Mouse (Mus musculus) intestine, embryonic 14.5 days (tissue): Measurements from ENCODE around the gene Medag. TPM values are rescaled to one million over a fixed set of nuclear protein-coding genes. Genes with fewer than 3 reads are reported as not detected.

Source experiments
- ATAC-seq: fragments of 200-750 bp; cut with Nextera tagmentation; replicated peaks from 2 replicates; pipeline ENCODE4 v1.8.0; 2017; ENCODE audit warnings: low read depth, moderate number of reproducible peaks, moderate TSS enrichment, moderate library complexity; ENCODE audit not compliant: low FRiP score, low TSS enrichment
- DNase-seq: peaks from one replicate; pipeline ENCODE4 v3.0.0-alpha.2; 2018; ENCODE audit warnings: low spot score
- H3K27ac ChIP-seq: fragments of 300-500 bp; sonication (generic); 2 replicates; pipeline ENCODE4 v1.5.1; 2014; ENCODE audit warnings: low read depth, mild to moderate bottlenecking, control low read depth
- H3K27me3 ChIP-seq: fragments of 300-500 bp; sonication (generic); replicated peaks from 2 replicates; pipeline ENCODE4 v1.6.1; 2014; ENCODE audit warnings: low read length, control low read depth; ENCODE audit not compliant: control insufficient read depth, insufficient read depth
- H3K36me3 ChIP-seq: fragments of 300-500 bp; sonication (generic); 2 replicates; pipeline ENCODE4 v1.6.1; 2014; ENCODE audit warnings: low read length, control low read depth; ENCODE audit not compliant: control insufficient read depth, insufficient read depth
- H3K4me1 ChIP-seq: fragments of 300-500 bp; sonication (generic); replicated peaks from 2 replicates; pipeline ENCODE4 v1.6.1; 2014; ENCODE audit warnings: low read length, control low read depth, mixed read lengths; ENCODE audit not compliant: control insufficient read depth, insufficient read depth
- H3K4me2 ChIP-seq: fragments of 300-500 bp; sonication (generic); 2 replicates; pipeline ENCODE4 v1.6.1; 2014; ENCODE audit warnings: low read length
- H3K4me3 ChIP-seq: fragments of 300-500 bp; sonication (generic); 2 replicates; pipeline ENCODE4 v1.5.1; 2014; ENCODE audit warnings: low read depth, low read length, control low read depth, mixed read lengths
- H3K9ac ChIP-seq: fragments of 300-500 bp; sonication (generic); 2 replicates; pipeline ENCODE4 v1.6.1; 2014; ENCODE audit warnings: mild to moderate bottlenecking, low read length
- H3K9me3 ChIP-seq: fragments of 300-500 bp; sonication (generic); 2 replicates; pipeline ENCODE4 v1.6.1; 2016; ENCODE audit warnings: low read length, control low read depth; ENCODE audit not compliant: control insufficient read depth
- WGBS: fragments of 180-500 bp; shearing (Covaris S2); extraction: QIAGEN DNeasy Blood & Tissue Kit; methylation state at CpG from one replicate; pipeline ENCODE4 v1.1.7; 2014; 5-methylcytosine and 5-hydroxymethylcytosine counted together
- polyA plus RNA-seq: library from polyadenylated mRNA; unstranded; fragments of >200 nt; fragmentation: Nextera tagmentation; extraction: Ambion mirVana; gene quantifications from 2 replicates; pipeline ENCODE4 v1.2.1, GENCODE M21; 2014

The Medag gene
- polyA plus RNA-seq, 1 experiment from 2014 or later, result 2.2 TPM

DNA sequence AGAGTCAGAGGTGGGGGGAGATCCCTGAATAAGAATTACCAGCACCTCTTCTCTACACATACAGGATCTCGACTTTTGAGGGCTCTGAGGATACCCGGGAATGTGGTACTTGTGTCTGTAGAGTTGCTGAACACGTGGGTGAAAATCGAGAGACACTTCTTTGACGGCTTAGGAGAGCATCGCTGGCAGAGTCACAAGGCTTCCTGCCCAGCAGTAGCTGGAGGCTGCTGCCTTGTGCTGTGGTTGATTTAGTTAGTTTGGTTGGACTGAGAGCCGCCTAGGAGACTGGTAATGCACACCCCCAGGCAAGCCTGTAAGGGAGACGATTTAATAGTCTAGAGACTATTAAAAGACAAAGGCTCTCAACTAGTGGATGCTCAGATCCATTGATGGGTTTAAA is 39.5 kb upstream of the Medag start:
- no peak for ATAC-seq
- H3K9me3 ChIP-seq, result no peaks in the 10 kb centered on the region
- WGBS, result 85% methylated on average over 8 of the region's 8 CpGs

GRCm38 (mm10) chr5:149373224-149373623 is 38.3 kb upstream of the Medag start:
- 7% methylated on average over 9 of the region's 9 CpGs for WGBS
- no peak overlapping the region for H3K27ac ChIP-seq
- no peak for DNase-seq

More for the DNA sequence above, 39.5 kb upstream of the Medag start:
- Histone ChIP-seq H3K4me2 (no peak overlapping the region), H3K27ac (no peak overlapping the region), H3K27me3 (no peaks in the 10 kb centered on the region), H3K36me3 (no peaks in the 10 kb centered on the region), H3K9ac (no peak overlapping the region), H3K4me3 (no peak overlapping the region), H3K4me1 (peaks cover 43% of the 10 kb centered on the region)
- no peak for DNase-seq

DNA sequence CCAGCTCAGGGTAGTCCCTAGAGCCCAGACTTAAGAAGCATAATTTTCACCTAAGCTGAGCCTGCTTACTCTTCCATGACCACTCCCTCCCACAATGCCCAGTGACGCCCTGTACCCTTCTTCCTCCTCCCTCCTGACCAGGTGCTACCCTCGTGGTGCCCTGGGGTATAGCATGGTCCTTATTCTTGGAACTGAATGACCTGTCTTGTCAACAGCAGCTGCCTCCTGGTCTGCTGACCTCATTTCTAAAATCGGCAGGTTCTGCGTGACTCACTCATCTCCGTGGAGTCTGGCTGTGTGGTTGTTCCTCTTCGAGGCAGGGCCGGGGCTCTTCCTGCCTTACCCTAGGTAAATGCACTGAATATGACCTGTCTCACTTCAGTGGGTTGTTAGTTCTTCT is 37.5 kb upstream of the Medag start:
- ATAC-seq (no peak), DNase-seq (no peak)
- no peaks in the 10 kb centered on the region for H3K9me3 ChIP-seq
- 67% methylated on average over 7 of the region's 7 CpGs for WGBS
- no peak overlapping the region for H3K9ac ChIP-seq
- H3K36me3 ChIP-seq, result no peaks in the 10 kb centered on the region
- H3K27ac ChIP-seq, result no peak overlapping the region; the same call in 1 of the 2 replicates
- H3K4me1 ChIP-seq, result peaks cover 38% of the 10 kb centered on the region
- no peak overlapping the region for H3K4me3 ChIP-seq
- H3K4me2 ChIP-seq, result no peak overlapping the region
- no peaks in the 10 kb centered on the region for H3K27me3 ChIP-seq

More at GRCm38 (mm10) chr5:149373224-149373623, 38.3 kb upstream of the Medag start:
- Histone ChIP-seq H3K36me3 (no peaks in the 10 kb centered on the region), H3K4me1 (peaks cover 46% of the 10 kb centered on the region), H3K9me3 (no peaks in the 10 kb centered on the region), H3K4me3 (no peak overlapping the region), H3K27me3 (no peaks in the 10 kb centered on the region), H3K9ac (no peak overlapping the region), H3K4me2 (no peak overlapping the region)
- ATAC-seq, result 0 out of 2 replicates have a peak, but pooled peaks have one; percentile 29

- WGBS, result 46% methylated on average over 14 of the region's 14 CpGs
- Histone ChIP-seq H3K27ac (peak overlapping the region; percentile 47; the same call in 1 of the 2 replicates), H3K4me1 (peaks cover 31% of the 10 kb centered on the region), H3K36me3 (no peaks in the 10 kb centered on the region), H3K4me2 (peak overlapping the region; percentile 34), H3K4me3 (no peak overlapping the region), H3K27me3 (no peaks in the 10 kb centered on the region), H3K9ac (peak overlapping the region; percentile 17; the same call in 1 of the 2 replicates), H3K9me3 (no peaks in the 10 kb centered on the region)
- no peak for ATAC-seq
- no peak for DNase-seq
These were observed 36.3 kb upstream of the Medag start for GRCm38 (mm10) chr5:149375074-149375888.

DNA sequence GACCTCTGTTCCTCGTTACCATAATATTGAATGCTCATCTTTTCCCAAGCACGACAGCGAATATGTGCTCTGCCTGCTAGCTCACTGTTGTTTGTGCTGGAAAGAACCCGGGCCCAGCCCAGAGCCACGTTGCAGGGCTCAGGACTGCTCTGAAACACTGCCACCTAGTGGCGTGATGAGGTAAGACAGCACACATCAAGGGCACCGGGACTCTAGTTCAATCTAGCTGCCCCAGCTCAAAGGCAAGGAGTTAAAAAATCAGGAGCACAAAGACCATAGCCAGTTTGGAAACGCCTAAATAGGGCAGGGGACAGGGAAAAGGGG is 35.7 kb upstream of the Medag start:
- DNase-seq (peak; percentile 95), ATAC-seq (peak; percentile 71)
- Histone ChIP-seq H3K27ac (peak overlapping the region; percentile 47; the same call in 1 of the 2 replicates), H3K4me3 (no peak overlapping the region), H3K4me2 (peak overlapping the region; percentile 34), H3K36me3 (no peaks in the 10 kb centered on the region), H3K9me3 (no peaks in the 10 kb centered on the region), H3K9ac (peak overlapping the region; percentile 17; the same call in 1 of the 2 replicates), H3K27me3 (no peaks in the 10 kb centered on the region), H3K4me1 (peaks cover 36% of the 10 kb centered on the region)
- 0% methylated on average over 8 of the region's 8 CpGs for WGBS

- no peak overlapping the region for H3K4me3 ChIP-seq
- no peak overlapping the region for H3K9ac ChIP-seq
- ATAC-seq (no peak), DNase-seq (no peak)
- H3K36me3 ChIP-seq, result no peaks in the 10 kb centered on the region
- peaks cover 36% of the 10 kb centered on the region for H3K4me1 ChIP-seq
- H3K4me2 ChIP-seq, result no peak overlapping the region
- H3K9me3 ChIP-seq, result no peaks in the 10 kb centered on the region
- WGBS, result 77% methylated on average over 7 of the region's 7 CpGs
- no peaks in the 10 kb centered on the region for H3K27me3 ChIP-seq
- peak overlapping the region; percentile 44; the same call in 1 of the 2 replicates for H3K27ac ChIP-seq
These were observed 35.2 kb upstream of the Medag start for GRCm38 (mm10) chr5:149376367-149376766.

DNA sequence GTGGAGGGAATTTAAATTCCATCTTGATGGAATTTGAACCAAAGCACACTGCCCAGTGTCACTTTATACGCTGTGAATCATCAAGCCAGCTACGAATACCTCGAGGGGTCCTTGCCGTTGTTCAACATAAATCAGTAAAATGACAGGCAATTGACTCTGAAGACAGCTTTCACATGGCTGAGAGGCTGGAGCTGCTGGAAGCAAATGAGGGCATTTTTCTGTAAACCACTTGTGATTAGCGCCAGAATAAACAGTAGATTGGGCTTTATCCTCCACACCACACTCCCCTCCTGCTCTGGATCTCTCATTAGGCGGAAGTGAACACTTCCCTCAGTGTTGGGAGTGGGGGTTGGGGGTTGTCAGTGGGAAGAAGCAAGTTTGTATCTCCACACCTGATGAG is 34.3 kb upstream of the Medag start:
- no peak for ATAC-seq
- peak overlapping the region; percentile 44; the same call in 1 of the 2 replicates for H3K27ac ChIP-seq
- DNase-seq, result no peak
- no peak overlapping the region for H3K9ac ChIP-seq
- H3K4me1 ChIP-seq, result peaks cover 42% of the 10 kb centered on the region
- H3K4me2 ChIP-seq, result no peak overlapping the region
- H3K27me3 ChIP-seq, result no peaks in the 10 kb centered on the region
- WGBS, result 10% methylated on average over 6 of the region's 6 CpGs
- no peak overlapping the region for H3K4me3 ChIP-seq
- H3K9me3 ChIP-seq, result no peaks in the 10 kb centered on the region
- no peaks in the 10 kb centered on the region for H3K36me3 ChIP-seq

DNA sequence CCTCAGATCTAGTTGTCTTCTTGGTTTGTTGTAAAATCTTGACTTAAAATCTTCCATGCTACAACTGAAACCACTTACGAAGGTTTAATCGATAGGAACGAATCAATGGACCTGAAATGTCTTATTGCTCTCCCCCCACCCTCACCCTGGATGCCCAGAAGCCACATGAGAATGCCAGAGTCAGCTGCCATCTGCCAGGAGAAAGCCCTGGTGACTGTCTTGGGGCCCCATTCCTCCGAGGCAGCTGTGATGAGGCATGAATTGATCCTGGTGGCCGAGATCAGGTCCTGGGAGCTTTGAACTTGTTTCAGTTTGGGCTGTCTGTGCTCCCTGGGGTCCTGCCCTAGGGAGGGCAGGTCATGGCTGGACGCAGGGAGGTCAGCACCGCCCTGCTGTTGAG is 33.0 kb upstream of the Medag start:
- Histone ChIP-seq H3K27ac (no peak overlapping the region), H3K4me1 (peaks cover 38% of the 10 kb centered on the region), H3K4me2 (no peak overlapping the region), H3K9ac (no peak overlapping the region), H3K36me3 (no peaks in the 10 kb centered on the region), H3K9me3 (no peaks in the 10 kb centered on the region), H3K27me3 (no peaks in the 10 kb centered on the region), H3K4me3 (no peak overlapping the region)
- DNase-seq (no peak), ATAC-seq (no peak)
- 79% methylated on average over 7 of the region's 7 CpGs for WGBS
